Mouse (Mus musculus): ENCODE data around the gene Unc13d.
"Not testable (repeated sequence)": the region's sequence is repeated elsewhere in the genome, so short reads cannot be mapped to it uniquely, and the experiment has no call there.

The Unc13d gene

GRCm38 (mm10) chr11:116100385-116100784 is 22.6 kb upstream of the Unc13d start:
- no peak for DNase-seq (ENCODE audit: low spot score)

GRCm38 (mm10) chr11:116099462-116099861 is 21.7 kb upstream of the Unc13d start:
- DNase-seq (ENCODE audit: low spot score) = no peak

GRCm38 (mm10) chr11:116098711-116099460 is 21.1 kb upstream of the Unc13d start:
- DNase-seq (ENCODE audit: low spot score) = no peak

- DNase-seq (ENCODE audit: low spot score) = no peak
Observed at GRCm38 (mm10) chr11:116096213-116097108, 18.7 kb upstream of the Unc13d start.

GRCm38 (mm10) chr11:116095573-116095972 is 17.8 kb upstream of the Unc13d start:
- no peak for DNase-seq (ENCODE audit: low spot score)

GRCm38 (mm10) chr11:116093771-116094565 is 16.2 kb upstream of the Unc13d start:
- DNase-seq (ENCODE audit: low spot score) = no peak

GRCm38 (mm10) chr11:116092959-116093358 is 15.2 kb upstream of the Unc13d start:
- DNase-seq (ENCODE audit: low spot score) = not testable (repeated sequence)

- no peak for DNase-seq (ENCODE audit: low spot score)
Observed at GRCm38 (mm10) chr11:116091591-116091990, 13.8 kb upstream of the Unc13d start.

- no peak for DNase-seq (ENCODE audit: low spot score)
Observed at GRCm38 (mm10) chr11:116089545-116089944, 11.8 kb upstream of the Unc13d start.

- DNase-seq (ENCODE audit: low spot score) = no peak
Observed at GRCm38 (mm10) chr11:116088741-116089394, 11.1 kb upstream of the Unc13d start.

GRCm38 (mm10) chr11:116088188-116088587 is 10.4 kb upstream of the Unc13d start:
- DNase-seq (ENCODE audit: low spot score) = no peak

- peak; percentile 84 for DNase-seq (ENCODE audit: low spot score)
Observed at GRCm38 (mm10) chr11:116087194-116088130, 9.7 kb upstream of the Unc13d start.

- peak; percentile 99 for DNase-seq (ENCODE audit: low spot score)
Observed at GRCm38 (mm10) chr11:116086258-116087193, 8.8 kb upstream of the Unc13d start, which contains the start of gene Wbp2. Wbp2 (minus strand) TSS chr11:116086995.

- no peak for DNase-seq (ENCODE audit: low spot score)
Observed at GRCm38 (mm10) chr11:116084166-116084565, 6.4 kb upstream of the Unc13d start.

GRCm38 (mm10) chr11:116083096-116083672 is 5.4 kb upstream of the Unc13d start:
- DNase-seq (ENCODE audit: low spot score) = no peak

GRCm38 (mm10) chr11:116081081-116081480 is 3.3 kb upstream of the Unc13d start:
- DNase-seq (ENCODE audit: low spot score) = peak; percentile 73

- no peak for DNase-seq (ENCODE audit: low spot score)
Observed at GRCm38 (mm10) chr11:116079511-116079910, 1.8 kb upstream of the Unc13d start.

GRCm38 (mm10) chr11:116078676-116079320 is 1.0 kb upstream of the Unc13d start:
- DNase-seq (ENCODE audit: low spot score) = no peak
